Mouse (Mus musculus) erythroblast, embryonic 14.5 days (primary cell): ENCODE measurements at regions not wholly inside any gene's neighbourhood (a gene's known extent, or its start where the extent isn't known, plus 50 kb on each side); places are given as distances from the start of the nearest gene placed in this dataset.

ENCODE experiments used
- GATA1 ChIP-seq: IDR thresholded peaks from 2 replicates; pipeline ENCODE4 v1.6.1; 2012; ENCODE audit warnings: low read length, inconsistent platforms, mixed read lengths
- TAL1 ChIP-seq: IDR thresholded peaks from 3 replicates; pipeline ENCODE4 v1.6.1; 2012; ENCODE audit warnings: low read length, inconsistent platforms, mixed read lengths

- TF ChIP-seq GATA1 (no peak), TAL1 (no peak)
Observed at GRCm38 (mm10) chr16:30172136-30172731, 95.1 kb downstream of the Cpn2 start.
